Mouse (Mus musculus): ENCODE data around the gene Rps27. TPM values are rescaled to one million over a fixed set of nuclear protein-coding genes. Genes with fewer than 3 reads are reported as not detected.

The Rps27 gene
- polyA plus RNA-seq, 1 experiment from 2014 or later = 2,641 TPM

- no peak for DNase-seq (ENCODE audit: low spot score)
Measured at GRCm38 (mm10) chr3:90190859-90191510, 22.5 kb downstream of the Rps27 start.

GRCm38 (mm10) chr3:90183581-90183980 is 29.9 kb downstream of the Rps27 start:
- DNase-seq (ENCODE audit: low spot score) = no peak

DNA sequence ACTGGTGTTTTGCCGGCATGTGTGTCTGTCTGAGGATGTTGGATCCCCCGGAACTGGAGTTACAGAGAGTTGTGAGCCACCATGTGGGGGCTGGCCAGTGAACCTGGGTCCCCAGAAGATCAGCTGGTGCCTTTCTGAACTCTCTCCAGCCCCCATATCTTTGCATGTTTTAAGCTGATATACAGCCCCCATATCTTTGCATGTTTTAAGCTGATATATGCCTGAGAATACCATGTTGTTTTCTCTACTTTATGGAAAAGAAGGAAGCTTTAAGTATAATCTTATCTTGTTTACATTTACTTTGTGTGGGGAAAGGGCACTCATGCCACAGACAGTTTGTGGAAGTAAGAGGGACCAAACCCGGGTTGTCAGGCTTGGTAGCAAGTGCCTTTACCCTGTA is 33.9 kb downstream of the Rps27 start:
- DNase-seq (ENCODE audit: low spot score) = no peak

Other genes with a start within 250 kb of the Rps27 start
- gene Hax1, start 214.9 kb downstream of the Rps27 start, polyA plus RNA-seq (2015; fragmentation: Nextera tagmentation; extraction: Ambion mirVana) = 126 and 141 TPM in 2 replicates
- 176 and 182 TPM in 2 replicates for gene 4933434E20Rik, start 162.0 kb downstream of the Rps27 start, polyA plus RNA-seq (2015; fragmentation: Nextera tagmentation; extraction: Ambion mirVana)
- 142 and 145 TPM in 2 replicates for gene Ubap2l, start 161.0 kb downstream of the Rps27 start, polyA plus RNA-seq (2015; fragmentation: Nextera tagmentation; extraction: Ambion mirVana)
- 687 and 711 TPM in 2 replicates for gene Tpm3, start 141.0 kb downstream of the Rps27 start, polyA plus RNA-seq (2015; fragmentation: Nextera tagmentation; extraction: Ambion mirVana)
- gene Nup210l, start 109.5 kb downstream of the Rps27 start, polyA plus RNA-seq (2015; fragmentation: Nextera tagmentation; extraction: Ambion mirVana) = 0.15 and 0.27 TPM in 2 replicates
- gene Rab13, start within 50 bp of the Rps27 start, polyA plus RNA-seq (2015; fragmentation: Nextera tagmentation; extraction: Ambion mirVana) = 5.0 and 5.8 TPM in 2 replicates
- gene Jtb, start 17.9 kb upstream of the Rps27 start, polyA plus RNA-seq (2015; fragmentation: Nextera tagmentation; extraction: Ambion mirVana) = 169 and 171 TPM in 2 replicates
- gene Creb3l4, start 29.9 kb upstream of the Rps27 start, polyA plus RNA-seq (2015; fragmentation: Nextera tagmentation; extraction: Ambion mirVana) = 3.3 and 3.9 TPM in 2 replicates
- gene Slc39a1, start 34.5 kb upstream of the Rps27 start, polyA plus RNA-seq (2015; fragmentation: Nextera tagmentation; extraction: Ambion mirVana) = 92.7 and 96.1 TPM in 2 replicates
- gene Crtc2, start 40.5 kb upstream of the Rps27 start, polyA plus RNA-seq (2015; fragmentation: Nextera tagmentation; extraction: Ambion mirVana) = 16.1 and 21.1 TPM in 2 replicates
- gene Dennd4b, start 51.5 kb upstream of the Rps27 start, polyA plus RNA-seq (2015; fragmentation: Nextera tagmentation; extraction: Ambion mirVana) = 9.4 TPM in 2 replicates
- 10.1 and 14.1 TPM in 2 replicates for gene Gatad2b, start 79.5 kb upstream of the Rps27 start, polyA plus RNA-seq (2015; fragmentation: Nextera tagmentation; extraction: Ambion mirVana)
- 5.2 and 5.7 TPM in 2 replicates for gene Slc27a3, start 176.3 kb upstream of the Rps27 start, polyA plus RNA-seq (2015; fragmentation: Nextera tagmentation; extraction: Ambion mirVana)
- 14.5 and 15.7 TPM in 2 replicates for gene Ints3, start 220.0 kb upstream of the Rps27 start, polyA plus RNA-seq (2015; fragmentation: Nextera tagmentation; extraction: Ambion mirVana)